Mouse (Mus musculus): ENCODE measurements around the gene Sugct.

- TF ChIP-seq CTCF (IDR thresholded peaks at IDR 0.05; ENCODE audit: control insufficient read depth, insufficient read depth, insufficient read length) (no peak), MYOG (IDR thresholded peaks at IDR 0.05; ENCODE audit: control insufficient read depth, extremely low read depth, insufficient read length) (no peak), FOSL1 (IDR thresholded peaks at IDR 0.05; ENCODE audit: insufficient read depth, low read length, poor library complexity, severe bottlenecking) (no peak), USF1 (IDR thresholded peaks at IDR 0.05; ENCODE audit: low read depth) (no peak), MAX (IDR thresholded peaks at IDR 0.05) (no peak), CEBPB (IDR thresholded peaks at IDR 0.05; ENCODE audit: low read depth) (no peak)
These were observed 3.9 kb downstream of the Sugct start for GRCm38 (mm10) chr13:17691436-17691835.

All from C2C12 (cell line).